Mouse (Mus musculus): ENCODE measurements around the gene Pomc. TPM values are rescaled to one million over a fixed set of nuclear protein-coding genes. Genes with fewer than 3 reads are reported as not detected.
A peak's percentile ranks its signal among the peaks of the same experiment; 100 is the strongest.
"Not testable (repeated sequence)": the region's sequence is repeated elsewhere in the genome, so short reads cannot be mapped to it uniquely, and the experiment has no call there.

The Pomc gene
- polyA plus RNA-seq, 1 experiment = 3.0 TPM

DNA sequence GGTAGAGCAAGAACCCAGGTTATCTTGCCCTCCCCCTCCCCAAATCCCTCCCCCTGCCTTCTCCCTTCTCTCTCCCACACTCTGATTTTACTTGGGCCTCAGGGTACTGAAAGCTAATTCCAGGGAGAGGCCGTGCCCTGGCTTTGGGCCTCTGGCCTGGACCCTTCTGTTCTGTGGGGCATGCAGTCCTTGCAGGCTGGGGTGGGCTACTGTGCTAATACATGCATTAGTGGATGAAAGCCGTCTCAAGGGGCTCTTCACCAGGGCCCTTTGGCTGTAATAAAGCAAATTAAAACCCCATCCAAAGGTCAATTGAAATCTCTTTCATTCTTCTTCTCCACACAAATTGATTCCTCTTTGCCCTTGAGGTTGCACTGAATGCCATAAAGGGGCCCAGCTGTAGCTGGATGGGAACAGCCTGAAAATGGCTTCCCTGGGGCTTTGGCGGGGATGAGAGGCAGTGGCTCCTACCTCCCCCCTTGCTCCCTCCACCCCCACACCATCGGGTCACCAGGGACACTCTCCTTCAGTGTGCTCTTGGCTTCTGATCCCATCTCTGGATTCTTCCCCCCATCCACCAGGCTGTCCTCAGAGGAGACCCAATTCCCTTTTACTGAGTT is 10.2 kb upstream of the Pomc start:
- DNase-seq = no peak
- Histone ChIP-seq H3K27ac (ENCODE audit: insufficient read depth, low read length) (no peak overlapping the region), H3K4me3 (replicated peaks; ENCODE audit: insufficient read depth, low read depth, low read length) (no peak overlapping the region), H3K27me3 (ENCODE audit: control insufficient read depth, insufficient read depth, low read length) (no peaks in the 10 kb centered on the region), H3K4me1 (ENCODE audit: control insufficient read depth, insufficient read depth, low read length) (peaks cover 13% of the 10 kb centered on the region)
- TF ChIP-seq CTCF (IDR thresholded peaks at IDR 0.05; ENCODE audit: borderline replicate concordance, insufficient read depth, low read depth, low read length) (no peak), POLR2A (IDR thresholded peaks at IDR 0.05; ENCODE audit: borderline replicate concordance, insufficient read depth, low read length) (no peak)
- WGBS = 67% methylated on average over 4 of the region's 4 CpGs

DNA sequence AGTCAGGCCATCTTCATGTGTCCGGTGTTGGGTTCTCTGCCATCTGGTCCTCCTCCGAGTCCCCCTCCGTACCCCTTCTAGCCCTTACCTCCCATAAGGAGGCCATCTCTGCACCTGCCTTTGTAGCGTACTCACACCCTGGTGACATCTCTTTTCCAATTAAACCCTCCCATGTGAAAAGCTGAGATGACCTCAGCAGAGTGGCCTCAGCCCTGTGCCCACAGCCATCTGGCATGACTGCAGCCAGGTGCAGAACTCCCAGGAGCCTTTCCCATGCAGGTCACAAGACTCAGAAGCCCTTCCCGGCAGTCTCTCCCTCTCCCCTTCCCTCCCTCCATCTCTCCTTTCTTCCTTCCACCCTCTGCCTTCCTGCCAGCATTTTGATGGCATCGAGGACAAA is 7.2 kb upstream of the Pomc start:
- Histone ChIP-seq H3K27ac (ENCODE audit: insufficient read depth, low read length) (no peak overlapping the region), H3K4me3 (replicated peaks; ENCODE audit: insufficient read depth, low read depth, low read length) (no peak overlapping the region), H3K27me3 (ENCODE audit: control insufficient read depth, insufficient read depth, low read length) (no peaks in the 10 kb centered on the region), H3K4me1 (ENCODE audit: control insufficient read depth, insufficient read depth, low read length) (peaks cover 13% of the 10 kb centered on the region)
- DNase-seq = peak; percentile 45 to 56
- no peak for TF ChIP-seq CTCF (IDR thresholded peaks at IDR 0.05; ENCODE audit: borderline replicate concordance, insufficient read depth, low read depth, low read length)
- TF ChIP-seq POLR2A (IDR thresholded peaks at IDR 0.05; ENCODE audit: borderline replicate concordance, insufficient read depth, low read length) = no peak
- WGBS = 29% methylated on average over 6 of the region's 6 CpGs

DNA sequence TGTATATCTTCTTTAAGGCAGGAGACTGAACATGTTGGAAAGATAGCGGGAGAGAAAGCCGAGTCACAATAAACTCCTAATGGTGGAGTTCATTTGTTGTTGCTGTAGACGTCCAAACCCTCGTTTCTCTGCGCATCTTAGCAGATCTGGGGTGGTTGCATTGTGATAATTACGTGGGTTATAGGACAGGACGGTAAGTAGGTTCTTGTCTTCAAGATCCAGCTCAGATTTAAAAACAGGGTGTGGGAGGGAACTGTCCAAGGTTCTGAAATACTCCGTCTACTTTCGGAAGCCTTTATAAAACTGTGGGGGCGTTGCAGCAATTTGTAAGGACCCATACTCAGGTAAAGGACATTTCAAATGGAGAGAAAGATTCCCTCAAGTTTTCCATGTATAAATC is 620 bp downstream of the Pomc start:
- TF ChIP-seq POLR2A (IDR thresholded peaks at IDR 0.05; ENCODE audit: borderline replicate concordance, insufficient read depth, low read length) (no peak), CTCF (IDR thresholded peaks at IDR 0.05; ENCODE audit: borderline replicate concordance, insufficient read depth, low read depth, low read length) (no peak)
- DNase-seq = no peak
- no peak overlapping the region for H3K4me3 ChIP-seq (replicated peaks; ENCODE audit: insufficient read depth, low read depth, low read length)
- 49% methylated on average over 10 of the region's 10 CpGs for WGBS
- H3K4me1 ChIP-seq (ENCODE audit: control insufficient read depth, insufficient read depth, low read length) = no peaks in the 10 kb centered on the region
- H3K27ac ChIP-seq (ENCODE audit: insufficient read depth, low read length) = no peak overlapping the region
- H3K27me3 ChIP-seq (ENCODE audit: control insufficient read depth, insufficient read depth, low read length) = no peaks in the 10 kb centered on the region

DNA sequence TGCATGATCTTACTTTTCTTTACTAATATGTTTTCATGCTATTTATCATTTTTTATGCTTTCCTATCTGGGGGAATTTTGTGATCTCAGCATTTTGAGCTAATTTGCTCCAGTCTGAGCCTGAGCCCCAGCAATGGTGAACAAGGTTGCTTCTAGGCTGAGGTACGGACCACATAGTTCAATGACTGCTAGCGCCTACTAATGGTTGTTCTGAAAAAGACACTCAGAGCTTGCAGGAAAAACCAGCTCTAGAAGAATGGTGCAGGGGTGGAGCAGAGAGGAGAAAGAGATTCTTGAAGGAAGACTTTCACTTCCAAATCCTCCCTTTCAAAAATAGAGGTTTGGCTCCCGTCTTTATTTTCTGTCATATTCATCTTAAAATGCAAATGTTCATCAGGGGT is 1.6 kb downstream of the Pomc start:
- DNase-seq = peak in 1 of 2 experiments; percentile 29
- WGBS = 18% methylated on average over 3 of the region's 3 CpGs

DNA sequence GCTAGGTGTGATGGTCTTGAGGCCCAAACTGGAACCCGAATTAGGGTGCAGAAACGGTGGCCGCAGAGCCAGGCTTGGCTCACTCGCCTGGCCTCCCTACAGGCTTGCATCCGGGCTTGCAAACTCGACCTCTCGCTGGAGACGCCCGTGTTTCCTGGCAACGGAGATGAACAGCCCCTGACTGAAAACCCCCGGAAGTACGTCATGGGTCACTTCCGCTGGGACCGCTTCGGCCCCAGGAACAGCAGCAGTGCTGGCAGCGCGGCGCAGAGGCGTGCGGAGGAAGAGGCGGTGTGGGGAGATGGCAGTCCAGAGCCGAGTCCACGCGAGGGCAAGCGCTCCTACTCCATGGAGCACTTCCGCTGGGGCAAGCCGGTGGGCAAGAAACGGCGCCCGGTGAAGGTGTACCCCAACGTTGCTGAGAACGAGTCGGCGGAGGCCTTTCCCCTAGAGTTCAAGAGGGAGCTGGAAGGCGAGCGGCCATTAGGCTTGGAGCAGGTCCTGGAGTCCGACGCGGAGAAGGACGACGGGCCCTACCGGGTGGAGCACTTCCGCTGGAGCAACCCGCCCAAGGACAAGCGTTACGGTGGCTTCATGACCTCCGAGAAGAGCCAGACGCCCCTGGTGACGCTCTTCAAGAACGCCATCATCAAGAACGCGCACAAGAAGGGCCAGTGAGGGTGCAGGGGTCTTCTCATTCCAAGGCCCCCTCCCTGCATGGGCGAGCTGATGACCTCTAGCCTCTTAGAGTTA is 5.2 kb downstream of the Pomc start:
- H3K27ac ChIP-seq (ENCODE audit: insufficient read depth, low read length) = peak overlapping the region; percentile 92
- H3K4me1 ChIP-seq (ENCODE audit: control insufficient read depth, insufficient read depth, low read length) = no peaks in the 10 kb centered on the region
- 2% methylated on average over 53 of the region's 53 CpGs for WGBS
- TF ChIP-seq POLR2A (IDR thresholded peaks at IDR 0.05; ENCODE audit: borderline replicate concordance, insufficient read depth, low read length) = peak; percentile 97
- TF ChIP-seq CTCF (IDR thresholded peaks at IDR 0.05; ENCODE audit: borderline replicate concordance, insufficient read depth, low read depth, low read length) = no peak
- no peaks in the 10 kb centered on the region for H3K27me3 ChIP-seq (ENCODE audit: control insufficient read depth, insufficient read depth, low read length)
- peak; percentile 91 for DNase-seq
- H3K4me3 ChIP-seq (replicated peaks; ENCODE audit: insufficient read depth, low read depth, low read length) = peak overlapping the region; percentile 70

More for the DNA sequence above, 1.6 kb downstream of the Pomc start:
- no peak for TF ChIP-seq POLR2A (IDR thresholded peaks at IDR 0.05; ENCODE audit: borderline replicate concordance, insufficient read depth, low read length)
- TF ChIP-seq CTCF (IDR thresholded peaks at IDR 0.05; ENCODE audit: borderline replicate concordance, insufficient read depth, low read depth, low read length) = peak; percentile 52; the same call in 1 of the 2 replicates
- H3K27ac ChIP-seq (ENCODE audit: insufficient read depth, low read length) = no peak overlapping the region
- no peak overlapping the region for H3K4me3 ChIP-seq (replicated peaks; ENCODE audit: insufficient read depth, low read depth, low read length)
- H3K4me1 ChIP-seq (ENCODE audit: control insufficient read depth, insufficient read depth, low read length) = no peaks in the 10 kb centered on the region
- no peaks in the 10 kb centered on the region for H3K27me3 ChIP-seq (ENCODE audit: control insufficient read depth, insufficient read depth, low read length)

DNA sequence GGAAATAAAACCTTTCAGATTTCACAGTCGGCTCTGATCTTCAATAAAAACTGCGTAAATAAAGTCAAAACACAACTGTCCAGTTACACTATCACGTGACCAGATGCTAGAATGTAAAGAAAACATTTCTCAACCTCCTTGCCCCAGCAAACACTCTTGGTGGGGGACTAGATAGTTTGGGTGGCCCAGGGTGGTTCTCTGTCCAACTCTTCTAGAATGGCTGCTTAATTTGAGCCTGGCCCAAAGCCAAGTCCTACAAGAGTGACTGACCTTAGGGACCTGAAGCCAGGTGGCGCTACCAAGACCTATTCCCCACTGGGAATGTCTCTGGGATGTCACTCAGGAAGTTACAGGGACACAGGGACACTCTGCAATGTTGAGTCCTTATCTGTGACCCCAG is 5.8 kb downstream of the Pomc start:
- Histone ChIP-seq H3K27ac (ENCODE audit: insufficient read depth, low read length) (peak overlapping the region; percentile 92), H3K4me1 (ENCODE audit: control insufficient read depth, insufficient read depth, low read length) (no peaks in the 10 kb centered on the region), H3K27me3 (ENCODE audit: control insufficient read depth, insufficient read depth, low read length) (no peaks in the 10 kb centered on the region), H3K4me3 (replicated peaks; ENCODE audit: insufficient read depth, low read depth, low read length) (peak overlapping the region; percentile 70)
- peak; percentile 40; the same call in 1 of the 2 replicates for TF ChIP-seq CTCF (IDR thresholded peaks at IDR 0.05; ENCODE audit: borderline replicate concordance, insufficient read depth, low read depth, low read length)
- no peak for TF ChIP-seq POLR2A (IDR thresholded peaks at IDR 0.05; ENCODE audit: borderline replicate concordance, insufficient read depth, low read length)
- 47% methylated on average over 4 of the region's 4 CpGs for WGBS
- peak; percentile 55 to 59 for DNase-seq

DNA sequence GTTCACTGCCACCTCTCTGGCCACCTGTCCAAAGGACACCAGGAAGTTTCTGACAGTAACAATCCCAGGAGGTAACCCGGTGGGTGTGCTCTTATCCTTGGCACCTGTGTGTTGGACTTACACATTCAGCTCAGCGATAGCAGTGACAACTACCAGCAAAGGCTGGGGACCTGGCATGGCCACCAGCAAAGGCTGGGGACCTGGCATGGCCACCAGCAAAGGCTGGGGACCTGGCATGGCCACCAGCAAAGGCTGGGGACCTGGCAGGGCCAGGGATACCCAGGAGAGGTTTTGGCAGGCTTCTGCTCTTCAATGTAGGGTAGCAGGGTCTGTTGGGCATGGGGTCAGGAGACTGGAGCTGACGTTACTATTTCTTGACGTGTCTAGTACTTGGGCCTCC is 12.4 kb downstream of the Pomc start:
- Histone ChIP-seq H3K4me3 (replicated peaks; ENCODE audit: insufficient read depth, low read depth, low read length) (no peak overlapping the region), H3K27ac (ENCODE audit: insufficient read depth, low read length) (no peak overlapping the region), H3K27me3 (ENCODE audit: control insufficient read depth, insufficient read depth, low read length) (no peaks in the 10 kb centered on the region), H3K4me1 (ENCODE audit: control insufficient read depth, insufficient read depth, low read length) (no peaks in the 10 kb centered on the region)
- peak; percentile 40 to 68 for DNase-seq
- TF ChIP-seq CTCF (IDR thresholded peaks at IDR 0.05; ENCODE audit: borderline replicate concordance, insufficient read depth, low read depth, low read length) = no peak
- no peak for TF ChIP-seq POLR2A (IDR thresholded peaks at IDR 0.05; ENCODE audit: borderline replicate concordance, insufficient read depth, low read length)
- 22% methylated on average over 4 of the region's 4 CpGs for WGBS

DNA sequence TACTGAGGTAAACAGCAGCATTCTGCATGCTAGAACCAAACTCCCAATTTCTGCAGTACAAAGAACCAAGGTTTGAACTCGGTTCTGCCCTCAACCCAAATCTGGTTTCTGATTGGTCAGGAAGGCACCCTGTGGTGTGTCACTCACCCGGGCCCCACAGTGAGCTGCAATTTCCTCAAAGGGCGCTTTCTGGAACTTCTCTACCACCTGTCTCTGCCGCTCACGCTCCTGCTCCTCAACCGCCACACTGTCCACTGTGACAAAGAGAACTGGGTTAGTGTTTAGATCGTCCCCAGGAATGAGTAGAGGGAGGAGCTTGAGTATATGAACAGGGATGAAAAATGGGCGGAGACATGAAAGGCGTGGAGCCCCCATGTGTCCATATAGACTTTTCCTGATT is 13.6 kb downstream of the Pomc start:
- Histone ChIP-seq H3K4me1 (ENCODE audit: control insufficient read depth, insufficient read depth, low read length) (no peaks in the 10 kb centered on the region), H3K27ac (ENCODE audit: insufficient read depth, low read length) (no peak overlapping the region), H3K27me3 (ENCODE audit: control insufficient read depth, insufficient read depth, low read length) (no peaks in the 10 kb centered on the region), H3K4me3 (replicated peaks; ENCODE audit: insufficient read depth, low read depth, low read length) (no peak overlapping the region)
- 71% methylated on average over 9 of the region's 9 CpGs for WGBS
- no peak for TF ChIP-seq POLR2A (IDR thresholded peaks at IDR 0.05; ENCODE audit: borderline replicate concordance, insufficient read depth, low read length)
- no peak for TF ChIP-seq CTCF (IDR thresholded peaks at IDR 0.05; ENCODE audit: borderline replicate concordance, insufficient read depth, low read depth, low read length)
- no peak for DNase-seq

DNA sequence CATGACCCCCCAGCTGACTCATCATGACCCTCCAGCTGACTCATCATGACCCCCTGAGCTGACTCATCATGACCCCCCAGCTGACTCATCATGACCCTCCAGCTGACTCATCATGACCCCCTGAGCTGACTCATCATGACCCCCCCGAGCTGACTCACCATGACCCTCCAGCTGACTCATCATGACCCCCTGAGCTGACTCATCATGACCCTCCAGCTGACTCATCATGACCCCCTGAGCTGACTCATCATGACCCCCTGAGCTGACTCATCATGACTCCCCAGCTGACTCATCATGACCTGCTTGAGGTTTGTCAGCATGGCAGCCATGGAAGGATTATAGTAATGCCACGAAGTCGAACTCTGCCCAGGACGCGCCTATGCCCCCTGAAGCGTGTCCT is 18.4 kb downstream of the Pomc start:
- WGBS = 94% methylated on average over 6 of the region's 6 CpGs
- not testable (repeated sequence) for H3K27ac ChIP-seq (ENCODE audit: insufficient read depth, low read length); H3K4me1 ChIP-seq (ENCODE audit: control insufficient read depth, insufficient read depth, low read length); H3K4me3 ChIP-seq (replicated peaks; ENCODE audit: insufficient read depth, low read depth, low read length); H3K27me3 ChIP-seq (ENCODE audit: control insufficient read depth, insufficient read depth, low read length); DNase-seq

Data from cerebellum, adult 2 months (tissue).